Mouse (Mus musculus): ENCODE measurements around the gene St6galnac3.

The St6galnac3 gene

DNA sequence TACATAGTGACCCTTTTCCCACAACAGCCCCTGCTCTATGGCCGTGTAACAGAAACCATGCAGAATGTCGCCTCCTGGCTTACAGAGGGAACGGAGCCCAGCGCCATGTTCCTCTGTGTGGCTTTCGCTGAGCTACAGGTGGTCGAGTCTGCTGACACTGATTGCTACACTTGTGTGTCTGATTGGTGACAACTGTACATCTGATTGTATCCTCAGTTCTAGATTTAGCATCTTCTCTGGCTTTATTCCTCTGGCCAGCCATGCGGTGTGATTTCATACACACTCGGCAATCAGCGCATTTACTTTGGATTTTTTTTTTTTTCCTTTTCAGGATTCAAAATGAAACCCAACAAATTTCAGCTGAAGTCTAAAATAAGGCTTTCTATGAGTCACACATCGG lies 523.1 kb downstream of the St6galnac3 start:
- DNase-seq (ENCODE audit: low spot score): no peak

DNA sequence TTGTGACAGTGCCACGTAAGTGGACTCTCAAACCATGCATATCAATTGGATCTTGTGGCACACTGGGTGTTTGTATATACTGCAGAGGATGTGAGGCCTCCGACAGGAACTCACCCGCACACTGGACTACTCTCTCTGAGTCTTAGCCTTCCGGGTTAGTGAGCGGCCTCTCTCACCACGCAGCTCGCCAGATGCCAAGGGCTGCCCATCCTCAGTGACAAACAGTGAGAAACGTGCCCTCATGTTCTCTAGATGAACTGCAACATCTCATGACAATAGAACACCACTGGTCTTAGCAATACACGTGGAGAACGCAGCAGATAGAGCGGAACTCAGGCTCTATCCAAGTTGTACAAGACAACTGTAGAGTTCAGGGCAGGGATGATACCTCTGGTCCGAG lies 524.2 kb downstream of the St6galnac3 start:
- DNase-seq (ENCODE audit: low spot score): no peak

DNA sequence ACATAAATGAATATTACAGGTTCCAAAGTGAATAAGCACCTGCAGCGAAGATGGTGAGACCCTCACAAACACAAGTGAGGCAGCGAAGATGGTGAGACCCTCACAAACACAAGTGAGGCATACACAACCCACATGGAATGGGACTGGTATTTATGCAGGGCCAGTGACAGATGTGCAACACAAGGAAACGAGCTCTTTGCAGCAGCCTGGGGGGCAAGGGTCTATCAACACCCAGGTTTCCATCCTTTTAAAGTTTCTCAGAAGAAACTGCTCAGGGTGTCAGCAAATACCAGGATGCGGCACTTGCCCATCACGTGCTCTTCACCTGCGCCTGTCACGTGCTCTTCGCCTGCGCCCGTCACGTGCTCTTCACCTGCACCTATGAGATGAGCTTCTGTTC lies 524.9 kb downstream of the St6galnac3 start:
- no peak for DNase-seq (ENCODE audit: low spot score)

DNA sequence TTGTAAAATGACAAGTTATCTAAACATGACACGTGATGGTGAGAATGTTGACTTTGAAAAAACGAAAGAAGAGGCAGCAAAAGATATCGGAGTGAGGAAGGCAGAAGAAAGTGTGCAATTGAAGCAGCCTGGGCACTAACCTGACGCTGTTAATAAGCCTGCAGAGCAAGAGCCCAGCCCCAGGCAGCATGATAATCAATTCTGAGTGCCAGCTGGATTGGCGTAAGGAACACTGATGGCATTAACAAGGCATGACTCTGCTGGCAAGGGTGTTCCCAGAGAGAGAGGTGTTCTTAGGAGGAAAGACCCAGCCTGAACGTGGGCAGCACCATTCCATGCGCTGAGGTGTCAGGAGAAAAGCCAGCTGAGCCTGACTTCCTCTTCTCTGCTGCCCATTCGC lies 525.7 kb downstream of the St6galnac3 start:
- DNase-seq (ENCODE audit: low spot score): no peak

DNA sequence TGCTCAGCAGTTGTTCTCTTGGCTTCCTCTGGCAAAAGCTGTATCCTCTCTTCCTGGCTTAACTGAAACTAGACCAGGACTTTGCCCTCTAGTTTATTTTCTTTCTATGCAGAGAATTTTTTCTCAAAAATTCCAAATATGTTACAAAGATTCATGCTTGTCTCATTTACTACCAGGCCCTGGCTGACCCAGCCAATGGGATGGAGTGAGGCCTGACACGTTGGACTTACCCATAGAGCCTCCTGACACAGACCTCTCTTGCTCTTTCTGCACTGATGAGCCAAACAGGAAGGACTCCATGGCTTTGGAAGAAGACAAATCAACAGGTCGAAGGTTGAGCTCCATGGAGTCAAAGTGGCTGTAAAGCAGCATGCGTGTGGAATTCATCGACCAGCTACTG lies 526.5 kb downstream of the St6galnac3 start:
- no peak for DNase-seq (ENCODE audit: low spot score)

DNA sequence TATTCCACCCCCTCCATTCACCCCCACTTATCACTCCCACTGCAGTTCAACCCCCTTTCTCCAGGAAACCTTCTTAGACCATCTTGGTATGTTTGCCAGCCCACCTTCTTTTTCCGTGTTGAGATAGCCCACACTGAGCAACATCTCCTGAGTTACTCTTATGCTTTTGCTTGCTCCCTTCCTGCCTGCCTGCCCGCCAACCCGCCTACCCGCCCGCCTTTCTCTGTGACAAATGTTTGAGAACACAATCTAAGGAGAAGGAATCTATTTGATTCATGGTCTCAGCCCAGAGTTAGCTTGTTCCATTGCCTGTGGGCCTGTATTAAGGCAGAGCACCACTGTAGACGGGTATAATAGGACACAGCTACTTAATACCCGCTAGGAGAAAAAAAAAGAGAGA lies 531.9 kb downstream of the St6galnac3 start:
- DNase-seq (ENCODE audit: low spot score): no peak

DNA sequence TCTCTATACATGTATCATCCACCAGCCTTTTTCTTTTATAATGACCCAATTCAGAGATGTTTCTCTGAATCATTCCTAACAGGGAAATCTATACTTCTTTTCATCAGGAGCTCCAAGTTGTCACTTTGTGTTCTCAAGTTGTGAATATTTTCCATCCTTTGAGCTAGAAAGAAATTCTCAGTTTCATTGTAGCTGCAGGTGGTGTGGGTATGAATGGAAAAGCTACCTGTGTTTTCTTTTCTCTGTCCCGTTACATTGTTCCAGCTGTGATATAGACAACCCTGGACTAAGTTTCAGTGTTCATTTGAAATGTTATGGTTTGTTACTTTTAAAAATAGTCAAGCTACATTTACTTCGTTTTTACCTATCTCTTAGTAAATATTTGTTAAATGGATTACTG lies 534.2 kb downstream of the St6galnac3 start:
- DNase-seq (ENCODE audit: low spot score): no peak

DNA sequence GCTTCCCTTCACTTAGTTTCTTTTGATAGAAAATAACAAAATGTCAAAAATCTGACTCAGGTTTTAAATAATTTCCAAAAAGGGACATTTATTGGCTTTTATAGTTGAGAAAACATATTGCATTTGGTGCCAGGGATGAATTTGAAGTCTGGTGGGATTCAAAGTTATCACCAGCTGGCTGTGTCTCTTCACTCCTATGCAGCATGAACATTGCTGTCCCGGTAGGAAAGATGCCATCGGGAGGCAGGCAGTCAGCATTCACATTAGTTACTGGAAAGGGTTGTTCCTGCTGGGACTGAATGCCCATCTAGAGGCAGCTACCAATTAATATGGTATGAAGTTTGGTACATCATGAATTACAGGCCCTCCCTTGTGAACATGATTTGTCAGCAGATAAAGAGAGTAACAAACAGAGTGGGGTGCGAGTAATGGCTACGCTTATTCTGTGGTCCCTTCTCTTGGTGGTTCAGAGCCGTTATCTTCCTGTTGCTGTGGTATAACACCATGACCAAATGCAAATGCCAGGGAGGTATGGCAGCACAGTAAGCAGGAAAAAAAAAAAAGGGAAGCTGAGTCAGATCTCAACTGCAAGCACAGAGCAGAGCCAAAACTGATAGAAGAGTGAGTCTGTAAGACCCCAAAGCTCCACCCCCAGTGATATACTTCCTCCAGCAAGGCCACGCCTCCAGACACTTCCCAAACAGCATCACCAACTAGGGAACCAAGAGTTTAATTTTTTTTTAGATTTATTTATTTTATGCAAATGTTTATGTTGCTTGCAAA lies 535.1 kb downstream of the St6galnac3 start:
- no peak for DNase-seq (ENCODE audit: low spot score)

DNA sequence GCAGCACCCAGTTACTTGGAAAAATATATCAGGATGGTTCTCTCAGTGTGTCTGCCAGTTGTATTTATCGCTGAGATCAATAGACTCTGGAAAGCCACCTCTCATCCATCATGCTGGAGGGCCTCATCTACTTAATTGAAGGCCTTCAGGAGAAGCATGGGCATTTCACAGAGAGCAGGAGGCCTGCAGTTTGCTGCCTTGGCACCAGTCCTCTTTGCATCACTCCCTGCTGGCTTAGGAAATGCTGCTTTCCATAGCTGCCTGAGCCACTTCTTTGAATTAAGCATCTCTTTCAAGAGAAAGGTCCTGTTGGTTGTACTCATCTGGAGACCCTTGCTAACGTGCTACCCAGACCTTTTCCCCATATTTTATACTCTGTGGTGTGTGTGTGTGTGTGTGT lies 536.8 kb downstream of the St6galnac3 start:
- DNase-seq (ENCODE audit: low spot score): no peak

DNA sequence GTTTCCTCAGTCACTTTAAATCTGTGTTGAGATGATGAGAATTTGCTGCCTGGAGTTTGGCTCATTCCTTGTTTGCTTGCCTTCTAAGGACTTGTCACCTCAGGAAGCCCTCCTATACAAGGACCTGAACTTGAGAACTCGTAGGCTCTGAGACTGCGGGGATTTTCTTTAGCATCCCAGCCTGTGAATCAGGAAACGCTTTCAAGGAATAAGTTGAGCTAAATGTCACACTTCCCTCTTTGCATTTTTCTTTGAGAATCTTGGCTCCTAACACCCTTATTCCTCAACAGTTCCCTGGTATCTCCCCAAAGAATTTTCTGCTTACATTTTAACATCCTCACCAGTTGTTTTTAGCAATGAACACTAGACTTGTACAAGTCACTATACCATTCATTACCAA lies 539.9 kb downstream of the St6galnac3 start:
- no peak for DNase-seq (ENCODE audit: low spot score)

DNA sequence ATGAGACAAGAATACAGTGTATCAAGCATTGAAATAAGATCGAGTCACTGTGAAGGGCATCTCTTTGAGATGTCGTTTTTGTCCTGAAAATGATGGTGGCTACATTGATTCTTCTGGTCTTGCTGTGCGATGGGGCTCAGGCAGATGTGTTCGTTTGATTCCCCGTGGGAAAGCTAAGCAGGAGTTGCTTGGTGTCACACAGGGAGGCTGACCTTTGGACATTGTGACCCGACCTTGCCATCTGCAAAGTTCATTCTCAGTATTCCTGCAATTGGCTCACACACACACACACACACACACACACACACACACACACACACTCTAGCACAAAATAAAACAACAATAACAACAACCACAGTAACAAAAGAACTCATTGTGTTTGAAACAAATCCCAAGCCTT lies 543.7 kb downstream of the St6galnac3 start:
- DNase-seq (ENCODE audit: low spot score): no peak

DNA sequence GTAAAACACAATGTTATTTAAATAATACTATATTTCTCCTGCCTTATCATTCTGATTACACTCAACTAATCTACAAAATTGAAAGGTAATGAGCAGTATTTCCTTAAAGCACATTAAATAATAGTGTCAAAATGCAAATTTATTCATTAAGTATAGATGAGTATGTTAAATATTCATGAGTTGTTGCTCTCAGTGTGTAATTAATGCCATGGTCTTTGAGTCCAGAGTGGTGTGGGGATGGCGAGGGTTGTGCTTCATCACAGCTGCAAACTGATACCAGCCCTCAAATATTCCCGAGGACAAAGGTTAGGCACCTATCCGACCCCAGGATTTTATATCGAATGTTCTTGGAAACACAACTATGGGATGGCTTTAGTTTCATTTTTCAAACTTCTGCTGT lies 548.2 kb downstream of the St6galnac3 start:
- no peak for DNase-seq (ENCODE audit: low spot score)

DNA sequence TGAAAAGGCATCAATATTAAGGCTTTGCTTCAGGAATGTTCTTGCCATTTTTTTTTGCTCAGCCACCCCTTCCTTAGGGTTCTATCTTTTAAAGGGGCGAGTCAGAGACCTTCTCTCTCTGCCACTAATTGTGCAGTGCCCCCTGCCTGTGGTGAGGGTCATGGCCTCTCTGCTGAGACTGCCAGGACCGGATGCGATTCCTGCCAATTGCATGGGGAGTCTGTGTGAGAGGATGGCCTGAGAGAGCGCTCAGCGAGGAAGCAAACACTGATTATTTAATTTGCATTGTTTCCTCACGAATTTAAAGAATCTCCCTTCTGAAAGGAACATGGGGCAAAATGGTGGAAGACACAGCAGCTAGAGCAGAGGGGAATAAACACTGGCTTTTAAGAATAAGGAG lies 548.6 kb downstream of the St6galnac3 start:
- no peak for DNase-seq (ENCODE audit: low spot score)

DNA sequence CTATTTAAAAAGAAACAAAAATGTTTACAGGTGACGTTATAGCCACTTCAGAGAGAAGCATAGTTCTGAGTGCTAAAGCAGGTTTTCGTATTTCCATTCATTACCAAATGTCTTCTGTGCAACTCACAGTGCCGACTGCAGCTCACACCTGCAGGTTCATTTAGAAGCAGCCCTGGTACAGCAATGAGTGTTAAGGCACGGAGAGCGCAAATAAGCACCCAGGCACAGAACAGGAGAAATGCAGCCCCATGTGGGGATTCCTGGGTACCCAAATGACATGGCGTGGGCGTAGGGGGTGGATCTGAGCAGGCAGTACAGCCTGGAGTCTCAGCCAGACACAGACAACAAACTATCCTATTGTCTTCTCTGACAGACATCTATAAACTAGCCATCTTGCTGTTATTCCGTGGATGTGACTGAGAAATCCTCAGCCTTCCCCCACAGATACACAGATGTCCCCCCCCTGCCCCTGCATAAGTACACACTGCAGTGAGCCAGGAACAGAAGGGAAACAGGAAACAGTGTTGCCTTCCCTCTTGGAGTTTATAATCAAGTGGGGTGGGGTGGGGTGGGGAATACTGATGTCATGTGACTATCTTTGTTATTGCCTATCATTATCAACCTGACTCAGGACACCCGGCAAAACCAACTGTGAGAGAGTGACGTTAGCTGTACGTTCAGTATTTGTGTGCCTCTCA lies 550.5 kb downstream of the St6galnac3 start:
- DNase-seq (ENCODE audit: low spot score): no peak

DNA sequence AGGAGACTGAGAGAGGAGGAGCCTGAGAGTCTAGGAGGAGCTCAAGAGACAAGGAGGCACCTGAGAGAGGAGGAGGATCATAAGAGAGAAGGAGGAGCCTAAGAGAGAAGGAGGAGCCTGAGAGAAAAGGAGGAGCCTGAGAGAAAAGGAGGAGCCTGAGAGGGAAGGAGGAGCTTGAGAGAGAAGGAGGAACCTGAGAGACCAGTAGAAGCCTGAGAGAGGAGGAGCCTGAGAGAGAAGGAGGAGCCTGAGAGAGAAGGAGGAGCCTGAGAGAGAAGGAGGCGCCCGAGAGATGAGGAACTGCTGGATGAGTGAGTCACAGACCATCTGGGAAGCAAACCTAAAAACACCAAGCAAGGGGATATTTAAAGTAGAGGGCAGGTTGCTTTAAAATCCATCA lies 551.4 kb downstream of the St6galnac3 start:
- no peak for DNase-seq (ENCODE audit: low spot score)

DNA sequence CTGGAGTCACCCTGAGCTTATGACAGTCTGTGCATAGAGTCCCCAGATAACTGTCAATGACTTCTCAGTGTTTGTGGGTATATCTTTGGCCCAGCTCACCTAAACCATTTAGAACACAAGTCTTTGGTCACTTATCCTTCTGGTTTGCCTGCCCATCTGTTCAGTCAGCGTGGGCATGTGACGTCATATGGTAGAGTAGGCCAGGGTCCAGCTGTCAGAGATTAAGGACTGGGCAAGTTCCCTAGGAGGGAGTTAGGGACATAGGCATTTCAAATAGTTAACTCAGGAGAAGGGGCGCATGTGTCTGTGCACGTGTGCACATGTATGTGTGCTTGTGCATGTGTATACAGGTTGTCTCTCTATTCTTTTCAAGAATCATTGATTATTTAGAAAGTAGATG lies 554.8 kb downstream of the St6galnac3 start:
- no peak for DNase-seq (ENCODE audit: low spot score)

DNA sequence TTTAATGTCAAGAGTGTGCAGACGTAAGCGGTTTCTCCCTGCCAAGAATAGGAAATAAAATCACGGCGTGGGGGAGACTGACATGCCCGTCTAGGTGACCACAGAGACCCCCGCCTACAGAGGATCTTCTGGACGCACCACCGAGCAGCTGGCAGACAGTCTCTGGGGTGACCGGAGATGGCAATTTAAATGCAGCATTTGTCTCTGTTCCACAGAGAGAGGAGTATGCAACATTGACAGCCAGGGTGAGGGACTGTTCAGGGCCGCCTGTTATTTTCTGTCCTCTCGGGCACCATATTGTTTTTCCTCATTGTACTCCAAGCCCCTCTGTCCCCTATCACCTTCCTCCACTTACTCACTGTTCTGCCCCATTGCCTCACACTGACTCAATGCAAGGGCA lies 555.2 kb downstream of the St6galnac3 start:
- DNase-seq (ENCODE audit: low spot score): no peak

DNA sequence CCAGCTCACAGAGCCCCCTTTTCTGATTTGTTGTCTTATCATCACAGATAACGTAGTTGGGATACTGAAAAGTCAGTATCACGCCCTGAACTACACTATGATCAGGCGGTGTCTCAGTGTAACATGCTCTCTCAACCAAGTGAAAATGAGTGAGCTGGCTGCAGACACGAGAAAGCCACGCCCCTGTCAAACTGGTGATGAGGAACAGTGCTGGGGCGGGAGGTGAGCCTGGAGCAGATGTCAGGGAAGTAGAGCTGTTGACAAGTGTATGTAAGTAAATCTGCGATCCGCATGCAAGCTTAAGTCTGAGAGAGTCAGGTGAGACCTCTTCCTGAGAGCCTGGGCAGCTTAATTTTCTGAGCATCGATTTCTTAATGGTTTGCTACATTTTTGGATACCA lies 563.3 kb downstream of the St6galnac3 start:
- no peak for DNase-seq (ENCODE audit: low spot score)

DNA sequence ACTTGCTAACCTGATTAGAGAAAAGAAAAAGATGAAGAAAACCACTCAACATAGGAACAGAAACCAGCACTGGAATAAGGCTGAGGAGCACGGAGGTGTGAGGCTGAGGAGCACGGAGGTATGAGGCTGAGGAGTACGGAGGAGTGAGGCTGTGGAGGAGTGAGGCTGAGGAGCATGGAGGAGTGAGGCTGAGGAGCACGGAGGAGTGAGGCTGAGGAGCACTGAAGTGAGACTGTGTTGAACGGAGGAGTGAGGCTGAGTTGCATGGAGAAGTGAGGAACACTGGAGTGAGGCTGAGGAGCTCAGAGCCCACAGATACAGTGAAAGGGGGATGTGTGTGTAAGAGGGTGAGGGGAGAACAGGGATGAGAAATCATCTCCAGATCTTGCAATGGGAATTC lies 564.3 kb downstream of the St6galnac3 start:
- no peak for DNase-seq (ENCODE audit: low spot score)

DNA sequence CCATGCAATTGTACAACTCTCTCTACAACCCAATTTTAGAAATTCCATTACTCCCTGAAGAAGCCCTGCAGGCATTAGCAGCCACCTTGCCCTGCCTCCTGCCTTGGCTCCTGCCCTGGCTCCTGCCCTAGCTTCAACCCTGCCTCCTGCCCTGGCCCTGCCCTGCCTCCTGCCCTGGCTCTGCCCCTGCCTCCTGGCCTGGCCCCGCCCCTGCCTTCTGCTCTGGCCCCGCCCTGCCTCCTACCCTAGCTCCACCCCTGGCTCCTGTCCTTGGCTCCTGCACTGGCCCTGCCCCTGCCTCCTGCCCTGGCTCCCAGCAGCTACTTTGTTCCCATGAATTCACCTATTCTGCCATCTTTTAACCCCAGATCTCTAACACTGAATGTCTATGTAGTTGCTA lies 576.1 kb downstream of the St6galnac3 start:
- no peak for DNase-seq (ENCODE audit: low spot score)

All from ovary, postnatal 10 days (tissue).